Mouse (Mus musculus): ENCODE results near the gene Uso1. TPM values are rescaled to one million over a fixed set of nuclear protein-coding genes. Genes with fewer than 3 reads are reported as not detected.

Gene Uso1
- 20.3 and 22.1 TPM in 2 replicates for polyA plus RNA-seq (2012; rRNA removed)

GRCm38 (mm10) chr5:92137239-92138046, at the start of gene Uso1:
Gene Uso1 (plus strand): TSS chr5:92137938.

GRCm38 (mm10) chr5:92215308-92215707, 77.6 kb downstream of the Uso1 start, which contains the start of gene U90926:
Gene U90926 (minus strand): TSS chr5:92215408.

Other genes starting within 250 kb of the Uso1 start
- 19.4 and 24.7 TPM in 2 replicates for gene Rchy1, start 174.9 kb upstream of the Uso1 start, polyA plus RNA-seq (2012; rRNA removed)
- gene Odaph, start 150.5 kb upstream of the Uso1 start, polyA plus RNA-seq (2012; rRNA removed) = not detected in 2 replicates
- 0.10 and 0.17 TPM in 2 replicates for gene Cdkl2, start 94.1 kb upstream of the Uso1 start, polyA plus RNA-seq (2012; rRNA removed)
- 20.0 and 23.0 TPM in 2 replicates for gene G3bp2, start 54.2 kb upstream of the Uso1 start, polyA plus RNA-seq (2012; rRNA removed)
- gene U90926, start 77.5 kb downstream of the Uso1 start, polyA plus RNA-seq (2012; rRNA removed) = not detected in 2 replicates
- 0.09 and 0.18 TPM in 2 replicates for gene Ppef2, start 118.3 kb downstream of the Uso1 start, polyA plus RNA-seq (2012; rRNA removed)
- gene Naaa, start 140.2 kb downstream of the Uso1 start, polyA plus RNA-seq (2012; rRNA removed) = 3.7 and 4.9 TPM in 2 replicates
- gene Sdad1, start 172.5 kb downstream of the Uso1 start, polyA plus RNA-seq (2012; rRNA removed) = 9.7 and 10.6 TPM in 2 replicates
- gene Cxcl9, start 190.1 kb downstream of the Uso1 start, polyA plus RNA-seq (2012; rRNA removed) = 0.02 and 0.05 TPM in 2 replicates
- gene Art3, start 193.9 kb downstream of the Uso1 start, polyA plus RNA-seq (2012; rRNA removed) = 0.76 and 0.81 TPM in 2 replicates
- gene Cxcl10, start 211.0 kb downstream of the Uso1 start, polyA plus RNA-seq (2012; rRNA removed) = 12.1 and 13.5 TPM in 2 replicates

All from liver, embryonic 14 days (tissue).